8 mouse cellular contexts compared by ENCODE assay signal in the genomic region with DNA sequence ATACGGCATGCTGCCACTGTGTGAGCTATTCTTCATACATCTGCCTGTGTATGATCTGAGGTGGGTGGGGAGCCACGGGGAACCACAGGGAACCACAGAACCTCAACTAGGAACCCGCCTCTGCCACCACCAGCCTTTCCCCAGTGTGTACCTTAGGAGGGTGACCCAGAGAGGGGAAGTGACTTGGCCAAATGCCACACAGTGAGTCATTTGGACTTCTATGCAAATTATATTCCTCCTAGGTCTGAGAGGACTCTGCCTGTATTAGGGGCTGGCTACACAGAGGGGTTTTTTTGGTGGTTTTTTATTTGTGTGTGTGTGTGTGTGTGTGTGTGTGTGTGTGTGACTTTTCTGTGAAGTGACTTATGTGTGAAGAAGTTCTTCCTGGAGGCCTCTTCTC. TPM values are rescaled to one million over a fixed set of nuclear protein-coding genes. Genes with fewer than 3 reads are reported as not detected.
DNase-seq lines count a peak whose midpoint lies in the region; ATAC-seq lines count a peak whose summit lies in the region.

No protein-coding gene starts in this region.

- H3K36me3 ChIP-seq in liver, embryonic 12.5 days: no peaks in the 10 kb centered on the region

- no peaks in the 10 kb centered on the region for H3K9me3 ChIP-seq in liver, embryonic 12.5 days (replicated peaks)

- H3K4me3 ChIP-seq in liver, embryonic 12.5 days: no peak overlapping the region

- intact Hi-C loops in heart, postnatal 25 days (cut with DNase I): no loop called here

- WGBS in liver, embryonic 12.5 days (ENCODE audit: insufficient replicate concordance): 38% methylated on average over 3 of the region's 3 CpGs

- DNase-seq in heart, adult 11 months: peak; percentile 96
- DNase-seq in heart, postnatal 25 days (ENCODE audit: low spot score): no peak
- peak; percentile 42 for DNase-seq in spleen, adult 12 weeks (ENCODE audit: low spot score)
- no peak for DNase-seq in right cerebral cortex, postnatal 36 days (ENCODE audit: low spot score in 2 of 2)
- no peak for DNase-seq in right cerebral cortex, adult 18-20 months
- no peak for DNase-seq in urinary bladder, postnatal 4 days (ENCODE audit: low spot score in 2 of 2)

- no peak overlapping the region; the same call in 1 of the 2 replicates for H3K27ac ChIP-seq in liver, embryonic 12.5 days

- no peaks in the 10 kb centered on the region; the same call in 1 of the 2 replicates for H3K27me3 ChIP-seq in liver, embryonic 12.5 days (replicated peaks)

- peak overlapping the region; percentile 14; the same call in 1 of the 2 replicates for H3K4me2 ChIP-seq in liver, embryonic 12.5 days

- peaks cover 20% of the 10 kb centered on the region for H3K4me1 ChIP-seq in liver, embryonic 12.5 days

- no peak overlapping the region for H3K9ac ChIP-seq in liver, embryonic 12.5 days

- ATAC-seq in granulocyte monocyte progenitor cell, adult 5-6 weeks (replicated peaks; ENCODE audit: poor library complexity, severe bottlenecking): peak; percentile 72
- peak; percentile 38; the same call in 1 of the 2 replicates for ATAC-seq in liver, embryonic 12.5 days

RNA-seq across cellular contexts. Expression of gene Adora2a, which starts 9.9 kb away (rescaled TPM):
- total RNA-seq in heart, postnatal 25 days (2021): 10 to 100 TPM in 1 of 2 experiments, 1 to 10 TPM in 1; 9.6 to 13.8 TPM
- 0.79 and 0.80 TPM in 2 replicates for total RNA-seq in granulocyte monocyte progenitor cell, adult 5-6 weeks (2014; fragmentation: Nextera tagmentation)
- 1.1 and 2.4 TPM in 2 replicates for total RNA-seq in granulocyte monocyte progenitor cell, adult 5-6 weeks (2017)
- 2.3 and 3.1 TPM in 2 replicates for polyA plus RNA-seq in liver, embryonic 12.5 days (2016; fragmentation: Nextera tagmentation; extraction: Ambion mirVana)

Comparison
In these comparisons a context has a peak if more than half of its experiments do, and no peak if none do; other contexts are left out.
1. DNase-seq: peak in heart, adult 11 months (single experiment) and spleen, adult 12 weeks (single experiment); none in heart, postnatal 25 days (single experiment), right cerebral cortex, postnatal 36 days (0 of 2), right cerebral cortex, adult 18-20 months (single experiment) and urinary bladder, postnatal 4 days (0 of 2).